Mouse (Mus musculus) monocyte, adult 5-6 weeks (primary cell): ENCODE measurements around the gene Ripk3. TPM values are rescaled to one million over a fixed set of nuclear protein-coding genes. Genes with fewer than 3 reads are reported as not detected.

Source experiments
- total RNA-seq: library from RNA; stranded (forward); fragments of 200-1000, 200-491, 200-594 nt; gene quantifications from 3 replicates; pipeline ENCODE4 v1.2.3, GENCODE M21; 2017

Ripk3 gene
- total RNA-seq, 1 experiment from 2014 or later = 18.7 TPM

Other genes with a start within 250 kb of the Ripk3 start
- gene Pck2, start 248.6 kb downstream of the Ripk3 start, total RNA-seq = 17.3 to 21.1 TPM (median 18.2 TPM) in 3 replicates
- 70.5 to 154 TPM (median 91.7 TPM) in 3 replicates for gene Dcaf11, start 228.9 kb downstream of the Ripk3 start, total RNA-seq
- 1.7 to 11.4 TPM in 2 of 3 replicates, not detected in the other for gene A730061H03Rik, start 228.5 kb downstream of the Ripk3 start, total RNA-seq
- gene Fitm1, start 213.2 kb downstream of the Ripk3 start, total RNA-seq = not detected in 3 replicates
- 318 to 422 TPM (median 336 TPM) in 3 replicates for gene Psme1, start 210.7 kb downstream of the Ripk3 start, total RNA-seq
- 10.5 to 13.0 TPM (median 12.1 TPM) in 3 replicates for gene Emc9, start 203.6 kb downstream of the Ripk3 start, total RNA-seq
- 275 to 334 TPM (median 300 TPM) in 3 replicates for gene Psme2, start 197.8 kb downstream of the Ripk3 start, total RNA-seq
- 25.1 to 38.5 TPM (median 38.4 TPM) in 3 replicates for gene Rnf31, start 197.2 kb downstream of the Ripk3 start, total RNA-seq
- 76.6 to 92.0 TPM (median 77.4 TPM) in 3 replicates for gene Irf9, start 185.3 kb downstream of the Ripk3 start, total RNA-seq
- gene Rec8, start 170.8 kb downstream of the Ripk3 start, total RNA-seq = 3.1 to 4.4 TPM (median 3.4 TPM) in 3 replicates
- 3.7 to 13.4 TPM (median 11.8 TPM) in 3 replicates for gene Ipo4, start 152.9 kb downstream of the Ripk3 start, total RNA-seq
- gene Gm49378, start 151.0 kb downstream of the Ripk3 start, total RNA-seq = 1.9 to 2.0 TPM in 2 of 3 replicates, not detected in the other
- 49.4 to 58.5 TPM (median 55.5 TPM) in 3 replicates for gene Tm9sf1, start 145.1 kb downstream of the Ripk3 start, total RNA-seq
- 0.58 TPM in 1 of 3 replicates, not detected in the others for gene Tssk4, start 138.7 kb downstream of the Ripk3 start, total RNA-seq
- 41.8 to 53.9 TPM (median 42.8 TPM) in 3 replicates for gene Mdp1, start 128.4 kb downstream of the Ripk3 start, total RNA-seq
- gene Gmpr2, start 116.9 kb downstream of the Ripk3 start, total RNA-seq = 24.7 to 33.1 TPM (median 25.6 TPM) in 3 replicates
- 224 to 272 TPM (median 230 TPM) in 3 replicates for gene Nedd8, start 116.7 kb downstream of the Ripk3 start, total RNA-seq
- gene Tinf2, start 107.0 kb downstream of the Ripk3 start, total RNA-seq = 42.6 to 96.3 TPM (median 46.5 TPM) in 3 replicates
- 0.49 to 4.7 TPM (median 1.5 TPM) in 3 replicates for gene Tgm1, start 74.9 kb downstream of the Ripk3 start, total RNA-seq
- gene Rabggta, start 66.6 kb downstream of the Ripk3 start, total RNA-seq = 19.8 to 29.6 TPM (median 20.8 TPM) in 3 replicates
- gene Dhrs1, start 43.2 kb downstream of the Ripk3 start, total RNA-seq = 23.7 to 32.1 TPM (median 30.6 TPM) in 3 replicates
- 11.9 to 15.0 TPM (median 13.8 TPM) in 3 replicates for gene Nop9, start 43.2 kb downstream of the Ripk3 start, total RNA-seq
- 1.0 to 1.3 TPM in 2 of 3 replicates, not detected in the other for gene Cideb, start 30.4 kb downstream of the Ripk3 start, total RNA-seq
- gene Ltb4r2, start 27.4 kb downstream of the Ripk3 start, total RNA-seq = 0.10 to 1.2 TPM (median 0.29 TPM) in 3 replicates
- gene Ltb4r1, start 22.9 kb downstream of the Ripk3 start, total RNA-seq = 14.5 to 27.0 TPM (median 18.8 TPM) in 3 replicates
- 2.2 to 4.2 TPM (median 2.5 TPM) in 3 replicates for gene Adcy4, start 4.8 kb downstream of the Ripk3 start, total RNA-seq
- not detected in 3 replicates for gene Nfatc4, start 34.3 kb upstream of the Ripk3 start, total RNA-seq
- 0.10 to 0.75 TPM (median 0.49 TPM) in 3 replicates for gene Nynrin, start 65.1 kb upstream of the Ripk3 start, total RNA-seq
- 0.38 TPM in 1 of 3 replicates, not detected in the others for gene Cbln3, start 95.5 kb upstream of the Ripk3 start, total RNA-seq
- 72.1 to 108 TPM (median 80.9 TPM) in 3 replicates for gene Khnyn, start 96.1 kb upstream of the Ripk3 start, total RNA-seq
- 3.1 to 12.3 TPM (median 6.2 TPM) in 3 replicates for gene Sdr39u1, start 111.4 kb upstream of the Ripk3 start, total RNA-seq
- 136 to 337 TPM (median 173 TPM) in 3 replicates for gene Cma1, start 155.8 kb upstream of the Ripk3 start, total RNA-seq
- gene Cma2, start 162.1 kb upstream of the Ripk3 start, total RNA-seq = not detected in 3 replicates
- not detected in 3 replicates for gene Mcpt1, start 229.1 kb upstream of the Ripk3 start, total RNA-seq
- gene Mcpt9, start 241.6 kb upstream of the Ripk3 start, total RNA-seq = not detected in 3 replicates